Mouse (Mus musculus) spleen, adult 2 months (tissue): ENCODE measurements around the gene Rpgrip1l.

ENCODE experiments used
- CTCF ChIP-seq: fragments of 200-500 bp; IDR thresholded peaks from 2 replicates; pipeline ENCODE4 v1.5.1; 2011; ENCODE audit warnings: mild to moderate bottlenecking, inconsistent platforms; ENCODE audit not compliant: insufficient read depth, insufficient read length, insufficient replicate concordance; ENCODE audit errors: extremely low read depth
- POLR2A ChIP-seq: fragments of 200-500 bp; IDR thresholded peaks from 2 replicates; pipeline ENCODE4 v1.6.1; 2011; ENCODE audit warnings: low read depth, low read length, inconsistent platforms

- TF ChIP-seq CTCF (no peak), POLR2A (no peak)
Measured at GRCm38 (mm10) chr8:91209658-91210057, 103.4 kb downstream of the Rpgrip1l start.
